ENCODE assay signal across 24 mouse cellular contexts in genomic region chr6:95535191-95535590, GRCm38 (mm10).
"Had no signal": no experiment of that assay in that cellular context is flagged by ENCODE, and none has a peak within 500 bp of the region (broad histone marks: within the 10 kb centered on the region; RNA-seq: fewer than 3 reads in every experiment).

No protein-coding gene starts in this region.

- H3K9ac ChIP-seq: heart, embryonic 13.5 days; heart, embryonic 15.5 days; hindbrain, embryonic 13.5 days; hindbrain, embryonic 15.5 days; kidney, embryonic 15.5 days; limb, embryonic 13.5 days; limb, embryonic 15.5 days had no signal

- H3K9me3 ChIP-seq: heart, embryonic 13.5 days; heart, embryonic 15.5 days; hindbrain, embryonic 13.5 days; hindbrain, embryonic 15.5 days; kidney, embryonic 15.5 days; limb, embryonic 13.5 days; limb, embryonic 15.5 days had no signal

- H3K36me3 ChIP-seq: heart, embryonic 13.5 days; heart, embryonic 15.5 days; hindbrain, embryonic 13.5 days; hindbrain, embryonic 15.5 days; kidney, embryonic 15.5 days; limb, embryonic 13.5 days; limb, embryonic 15.5 days had no signal

- H3K27ac ChIP-seq: heart, adult 2 months; heart, embryonic 13.5 days; heart, embryonic 15.5 days; hindbrain, embryonic 13.5 days; hindbrain, embryonic 15.5 days; hindbrain, postnatal 0 days; kidney, embryonic 15.5 days; kidney, postnatal 0 days; limb, embryonic 13.5 days; limb, embryonic 15.5 days had no signal

- H3K27me3 ChIP-seq: heart, embryonic 13.5 days; heart, embryonic 15.5 days; hindbrain, embryonic 15.5 days; kidney, embryonic 15.5 days; limb, embryonic 13.5 days; limb, embryonic 15.5 days had no signal

- H3K4me3 ChIP-seq: heart, adult 2 months; heart, embryonic 13.5 days; heart, embryonic 15.5 days; hindbrain, embryonic 13.5 days; hindbrain, embryonic 15.5 days; kidney, embryonic 15.5 days; limb, embryonic 13.5 days; limb, embryonic 15.5 days had no signal

- H3K4me1 ChIP-seq: heart, embryonic 13.5 days; heart, embryonic 15.5 days; hindbrain, embryonic 13.5 days; hindbrain, embryonic 15.5 days; kidney, embryonic 15.5 days; limb, embryonic 15.5 days had no signal

- DNase-seq: gastrocnemius, postnatal 14 days; gastrocnemius, postnatal 36 days; heart, adult 2 months; heart, postnatal 14 days; heart, postnatal 36 days; kidney, adult 11 months; kidney, adult 2 months; kidney, adult 9 months; kidney, postnatal 14 days; kidney, postnatal 36 days; layer of hippocampus, adult 9-11 months; layer of hippocampus, postnatal 36 days; left cerebral cortex, postnatal 4 days had no signal

- H3K4me2 ChIP-seq: heart, embryonic 11.5 days; heart, embryonic 13.5 days; heart, embryonic 15.5 days; hindbrain, embryonic 13.5 days; hindbrain, embryonic 15.5 days; kidney, embryonic 15.5 days; limb, embryonic 13.5 days; limb, embryonic 15.5 days had no signal

- ATAC-seq: hindbrain, postnatal 0 days; intestine, embryonic 16.5 days had no signal
